Mouse (Mus musculus) C2C12 (cell line): Measurements from ENCODE around the gene Gpsm2. TPM values are rescaled to one million over a fixed set of nuclear protein-coding genes. Genes with fewer than 3 reads are reported as not detected.
A peak's percentile ranks its signal among the peaks of the same experiment; 100 is the strongest.

ENCODE experiments used
- H3K27me3 ChIP-seq: one replicate; pipeline ENCODE4 v1.6.1; 2011; ENCODE audit not compliant: control insufficient read depth, insufficient read depth, insufficient read length
- H3K36me3 ChIP-seq: one replicate; pipeline ENCODE4 v1.6.1; 2011; ENCODE audit not compliant: control insufficient read depth, insufficient read depth
- H3K4me3 ChIP-seq: one replicate; pipeline ENCODE4 v1.5.1; 2011; ENCODE audit warnings: mild to moderate bottlenecking, control low read depth; ENCODE audit not compliant: poor library complexity, insufficient read depth, severe bottlenecking
- H3K79me2 ChIP-seq: one replicate; pipeline ENCODE4 v1.6.1; 2011; ENCODE audit not compliant: control insufficient read depth, insufficient read depth
- H3K79me3 ChIP-seq: one replicate; pipeline ENCODE4 v1.6.1; 2011; ENCODE audit warnings: low read depth, control low read depth
- H3ac ChIP-seq: one replicate; pipeline ENCODE3; 2011; ENCODE audit warnings: low read depth; ENCODE audit not compliant: control insufficient read depth, insufficient read length
- CEBPB ChIP-seq: IDR thresholded peaks from one replicate; pipeline ENCODE4 v1.6.1; 2011; ENCODE audit warnings: low read depth, mild to moderate bottlenecking, control low read depth, moderate library complexity
- CTCF ChIP-seq: IDR thresholded peaks from one replicate; pipeline ENCODE4 v1.5.1; 2011; ENCODE audit not compliant: control insufficient read depth, insufficient read depth, insufficient read length
- FOSL1 ChIP-seq: IDR thresholded peaks from one replicate; pipeline ENCODE4 v1.8.0; 2011; ENCODE audit warnings: mild to moderate bottlenecking, low read length; ENCODE audit not compliant: poor library complexity, insufficient read depth, severe bottlenecking
- MAX ChIP-seq: IDR thresholded peaks from one replicate; pipeline ENCODE4 v1.6.1; 2011; ENCODE audit warnings: mild to moderate bottlenecking, control low read depth
- MYOD1 ChIP-seq: IDR thresholded peaks from one replicate; pipeline ENCODE4 v1.6.1; 2011; ENCODE audit warnings: low read depth; ENCODE audit not compliant: control insufficient read depth, insufficient read length
- MYOG ChIP-seq: IDR thresholded peaks from one replicate; pipeline ENCODE4 v1.6.1; 2011; ENCODE audit not compliant: control insufficient read depth, insufficient read length; ENCODE audit errors: extremely low read depth
- USF1 ChIP-seq: IDR thresholded peaks from one replicate; pipeline ENCODE4 v1.6.1; 2011; ENCODE audit warnings: low read depth, mild to moderate bottlenecking, control low read depth, moderate library complexity
- polyA plus RNA-seq: library from polyadenylated mRNA; unstranded; fragments of >200 nt; fragmentation: generic; extraction: Trizol; gene quantifications from one replicate; pipeline ENCODE4 v1.2.1, GENCODE M21; 2012; ENCODE audit warnings: missing spikeins

Gene Gpsm2
- polyA plus RNA-seq, 1 experiment = 29.0 TPM

GRCm38 (mm10) chr3:108681004-108681403 is 41.1 kb downstream of the Gpsm2 start:
- no peaks in the 10 kb centered on the region for H3K79me2 ChIP-seq
- no peaks in the 10 kb centered on the region for H3K27me3 ChIP-seq
- no peak overlapping the region for H3ac ChIP-seq
- H3K79me3 ChIP-seq = no peaks in the 10 kb centered on the region
- no peak overlapping the region for H3K4me3 ChIP-seq
- no peak for TF ChIP-seq CEBPB
- TF ChIP-seq MYOG = no peak
- no peak for TF ChIP-seq FOSL1
- TF ChIP-seq MYOD1 = no peak
- TF ChIP-seq CTCF = no peak
- TF ChIP-seq MAX = no peak
- no peak for TF ChIP-seq USF1
- H3K36me3 ChIP-seq = peaks cover 79% of the 10 kb centered on the region

GRCm38 (mm10) chr3:108676616-108677015 is 45.5 kb downstream of the Gpsm2 start:
- peaks cover 80% of the 10 kb centered on the region for H3K36me3 ChIP-seq
- no peak for TF ChIP-seq USF1
- TF ChIP-seq MAX = no peak
- TF ChIP-seq CTCF = no peak
- no peak for TF ChIP-seq FOSL1
- TF ChIP-seq MYOG = no peak
- TF ChIP-seq CEBPB = no peak
- no peak for TF ChIP-seq MYOD1
- no peaks in the 10 kb centered on the region for H3K79me3 ChIP-seq

GRCm38 (mm10) chr3:108660941-108661340 is 61.2 kb downstream of the Gpsm2 start:
- Histone ChIP-seq H3K79me2 (peaks cover 25% of the 10 kb centered on the region), H3K27me3 (no peaks in the 10 kb centered on the region), H3ac (no peak overlapping the region), H3K36me3 (peaks cover 37% of the 10 kb centered on the region), H3K79me3 (peaks cover 1% of the 10 kb centered on the region), H3K4me3 (no peak overlapping the region)
- TF ChIP-seq CTCF = no peak
- no peak for TF ChIP-seq MAX
- TF ChIP-seq FOSL1 = no peak
- no peak for TF ChIP-seq MYOD1

More at GRCm38 (mm10) chr3:108676616-108677015, 45.5 kb downstream of the Gpsm2 start:
- no peak overlapping the region for H3ac ChIP-seq
- H3K4me3 ChIP-seq = no peak overlapping the region
- no peaks in the 10 kb centered on the region for H3K79me2 ChIP-seq
- no peaks in the 10 kb centered on the region for H3K27me3 ChIP-seq

- TF ChIP-seq MYOG = no peak
- no peak for TF ChIP-seq FOSL1
- TF ChIP-seq CTCF = no peak
- no peak for TF ChIP-seq MYOD1
- TF ChIP-seq USF1 = no peak
- TF ChIP-seq MAX = no peak
- Histone ChIP-seq H3K36me3 (peaks cover 24% of the 10 kb centered on the region), H3ac (no peak overlapping the region)
Observed at GRCm38 (mm10) chr3:108658612-108659011, 63.5 kb downstream of the Gpsm2 start.

GRCm38 (mm10) chr3:108655486-108655885 is 66.6 kb downstream of the Gpsm2 start:
- H3ac ChIP-seq = no peak overlapping the region
- no peak overlapping the region for H3K4me3 ChIP-seq
- TF ChIP-seq MAX (no peak), USF1 (peak; percentile 16)
- H3K36me3 ChIP-seq = no peaks in the 10 kb centered on the region
- H3K27me3 ChIP-seq = no peaks in the 10 kb centered on the region
- peaks cover 13% of the 10 kb centered on the region for H3K79me3 ChIP-seq
- peaks cover 44% of the 10 kb centered on the region for H3K79me2 ChIP-seq

More at GRCm38 (mm10) chr3:108658612-108659011, 63.5 kb downstream of the Gpsm2 start:
- Histone ChIP-seq H3K79me3 (peaks cover 13% of the 10 kb centered on the region), H3K4me3 (no peak overlapping the region), H3K79me2 (peaks cover 44% of the 10 kb centered on the region), H3K27me3 (no peaks in the 10 kb centered on the region)

GRCm38 (mm10) chr3:108654566-108654965 is 67.5 kb downstream of the Gpsm2 start:
- Histone ChIP-seq H3K36me3 (no peaks in the 10 kb centered on the region), H3K27me3 (no peaks in the 10 kb centered on the region), H3ac (peak overlapping the region; percentile 43), H3K4me3 (peak overlapping the region; percentile 55), H3K79me3 (peaks cover 13% of the 10 kb centered on the region), H3K79me2 (peaks cover 44% of the 10 kb centered on the region)
- TF ChIP-seq FOSL1 = no peak
- TF ChIP-seq USF1 = no peak
- TF ChIP-seq MYOD1 = no peak
- TF ChIP-seq CEBPB = no peak
- no peak for TF ChIP-seq CTCF
- no peak for TF ChIP-seq MAX
- no peak for TF ChIP-seq MYOG

- Histone ChIP-seq H3K4me3 (peak within 1 kb of the TSS; percentile 55), H3K36me3 (no peaks in the 10 kb centered on the region), H3K79me2 (peaks cover 44% of the 10 kb centered on the region), H3K27me3 (no peaks in the 10 kb centered on the region), H3K79me3 (peaks cover 13% of the 10 kb centered on the region), H3ac (peak within 1 kb of the TSS; percentile 88)
- TF ChIP-seq CEBPB = peak; percentile 53
- peak; percentile 52 for TF ChIP-seq MAX
- no peak for TF ChIP-seq USF1
Observed at GRCm38 (mm10) chr3:108653710-108654379, 68.3 kb downstream of the Gpsm2 start, which contains the start of gene Clcc1. Clcc1 (plus strand) TSS chr3:108653913.
